Mouse (Mus musculus): ENCODE results near the gene Gm21954.

Gene Gm21954

DNA sequence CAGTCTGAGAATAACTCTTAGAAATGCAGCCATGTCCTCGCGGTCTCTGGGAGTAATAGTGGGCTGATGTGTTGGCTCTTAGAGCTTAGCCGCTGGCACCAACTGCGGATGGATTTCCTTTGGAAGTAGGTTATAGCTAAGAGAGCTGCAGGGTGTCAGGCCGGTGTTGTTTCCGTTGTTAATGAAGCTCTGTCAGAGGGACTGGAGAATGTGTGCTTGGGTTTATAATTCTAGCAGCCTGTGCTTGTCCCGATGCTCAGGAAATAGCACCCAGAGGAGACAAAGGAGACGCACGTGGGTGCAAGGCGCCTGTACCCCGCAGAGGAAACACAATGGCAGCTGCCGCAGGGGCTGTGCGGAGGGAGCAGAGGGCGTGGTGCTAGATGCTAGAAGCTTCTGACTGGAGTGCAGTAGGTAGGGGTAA lies 56.5 kb downstream of the Gm21954 start:
- no peak for DNase-seq (ENCODE audit: low read depth, low spot score)
- Histone ChIP-seq H3K36me3 (ENCODE audit: control insufficient read depth, insufficient read depth, low read length, poor library complexity, severe bottlenecking) (no peaks in the 10 kb centered on the region), H3K27me3 (ENCODE audit: control insufficient read depth, insufficient read depth, low read length, poor library complexity, severe bottlenecking) (no peaks in the 10 kb centered on the region)

All from splenic B cell, adult 2 months (primary cell).